Mouse (Mus musculus) retina, postnatal 7 days (tissue): ENCODE measurements at regions not wholly inside any gene's neighbourhood (a gene's known extent, or its start where the extent isn't known, plus 50 kb on each side); places are given as distances from the start of the nearest gene placed in this dataset.

Experiments
- DNase-seq: peaks from one replicate; pipeline ENCODE4 v3.0.0-alpha.2; 2012; ENCODE audit warnings: low read depth, low spot score

- DNase-seq, result no peak
Observed at GRCm38 (mm10) chr2:157633286-157633685, 62.2 kb upstream of the Blcap start.

DNA sequence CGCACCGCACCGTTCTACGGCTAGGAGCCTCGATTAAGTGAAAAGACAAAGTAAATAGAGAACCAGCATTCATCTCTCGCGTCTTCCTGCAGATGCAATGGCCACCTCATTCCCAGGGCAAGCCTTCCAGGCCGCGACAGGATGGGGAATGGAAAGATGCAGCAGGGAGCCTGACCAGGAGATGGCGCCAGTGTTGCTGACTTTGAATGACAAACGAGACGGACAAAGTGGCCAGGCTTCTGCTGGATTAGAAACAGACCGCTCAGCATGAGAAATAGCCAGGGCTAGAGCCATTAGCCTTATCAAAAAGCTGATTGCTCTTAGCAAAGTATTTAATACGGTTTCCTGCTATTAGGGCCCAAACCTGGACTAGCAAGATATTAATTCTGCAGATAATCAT is 64.6 kb upstream of the Blcap start:
- DNase-seq, result peak; percentile 86

- no peak for DNase-seq
Observed at GRCm38 (mm10) chr2:157640873-157641272, 69.8 kb upstream of the Blcap start.

DNA sequence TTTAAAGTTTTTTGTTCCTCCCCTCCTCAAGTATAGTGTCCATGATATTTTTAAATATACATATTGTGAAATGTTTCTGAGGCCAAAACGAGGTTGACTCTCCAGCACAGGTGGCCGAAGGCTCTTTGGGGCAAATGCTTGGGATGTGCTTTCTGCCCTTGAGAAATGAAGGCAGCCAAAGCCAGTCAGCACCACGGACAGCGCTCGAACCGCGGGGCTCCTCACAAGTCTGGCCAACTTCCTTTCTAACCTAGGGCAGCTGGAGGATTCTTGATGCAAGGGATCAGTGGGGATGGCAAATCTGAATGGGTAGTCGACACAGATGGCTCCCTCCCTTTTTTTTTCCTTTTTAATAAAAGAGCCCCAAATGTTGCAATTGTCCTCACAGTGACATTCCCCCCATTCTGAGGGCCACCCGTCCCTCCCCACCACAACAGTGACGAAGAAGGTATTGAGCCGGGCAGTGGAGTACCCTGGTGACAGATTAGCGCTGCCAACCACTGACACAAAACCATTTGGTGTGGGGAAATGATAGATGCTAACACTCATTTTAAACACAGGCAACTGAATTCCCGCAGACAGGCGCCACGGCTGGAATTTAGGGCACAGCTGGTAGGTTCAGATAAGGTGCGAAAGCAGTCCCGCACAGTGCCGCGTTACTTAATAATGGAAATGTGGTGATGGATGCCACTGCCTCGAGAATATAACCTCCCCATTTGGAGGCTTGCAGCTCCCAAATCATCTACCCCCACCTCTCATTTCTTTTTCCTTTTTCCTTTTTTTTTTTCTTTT is 73.4 kb upstream of the Ctnnbl1 start:
- DNase-seq, result no peak

DNA sequence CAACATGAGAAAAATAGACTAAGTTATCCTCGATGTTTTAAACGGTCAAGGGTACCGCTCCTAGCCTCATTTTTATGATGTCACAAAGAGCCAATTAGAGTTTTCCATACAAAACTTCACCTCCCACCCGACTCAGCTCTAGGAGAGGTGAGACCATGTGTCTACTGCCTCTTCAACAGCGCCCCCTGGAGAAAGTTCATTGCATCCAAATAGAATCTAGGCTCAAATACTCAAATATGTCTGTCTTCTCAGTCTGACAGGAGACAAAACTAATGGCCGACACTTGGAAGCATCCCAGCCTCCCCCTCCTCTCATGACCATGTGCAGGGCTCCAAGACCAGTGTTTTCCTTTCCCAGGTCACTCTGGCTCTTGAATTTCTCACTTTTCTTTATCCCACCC is 72.7 kb upstream of the Ctnnbl1 start:
- no peak for DNase-seq

- no peak for DNase-seq
Observed at GRCm38 (mm10) chr2:157670191-157670590, 67.0 kb upstream of the Ctnnbl1 start.

DNA sequence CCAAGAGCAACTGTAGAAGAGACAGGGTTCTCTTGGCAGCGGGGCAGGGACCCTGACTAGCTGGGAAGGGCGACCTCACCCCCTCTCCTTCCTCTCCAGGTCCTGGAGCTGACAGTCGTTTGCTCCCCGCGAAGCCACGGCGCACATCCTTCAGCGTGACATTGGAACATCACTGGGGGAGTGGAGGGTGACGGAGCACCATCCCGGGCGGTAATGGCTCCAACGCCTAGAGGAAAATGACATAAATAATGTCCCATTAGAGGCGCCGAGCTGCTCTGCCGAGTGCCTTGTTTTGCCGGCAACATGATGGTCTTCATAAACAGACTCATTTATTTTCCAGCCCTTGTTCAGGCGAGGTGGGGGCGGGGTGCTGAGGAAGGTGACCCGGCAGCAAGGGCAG is 62.3 kb upstream of the Ctnnbl1 start:
- DNase-seq, result no peak

DNA sequence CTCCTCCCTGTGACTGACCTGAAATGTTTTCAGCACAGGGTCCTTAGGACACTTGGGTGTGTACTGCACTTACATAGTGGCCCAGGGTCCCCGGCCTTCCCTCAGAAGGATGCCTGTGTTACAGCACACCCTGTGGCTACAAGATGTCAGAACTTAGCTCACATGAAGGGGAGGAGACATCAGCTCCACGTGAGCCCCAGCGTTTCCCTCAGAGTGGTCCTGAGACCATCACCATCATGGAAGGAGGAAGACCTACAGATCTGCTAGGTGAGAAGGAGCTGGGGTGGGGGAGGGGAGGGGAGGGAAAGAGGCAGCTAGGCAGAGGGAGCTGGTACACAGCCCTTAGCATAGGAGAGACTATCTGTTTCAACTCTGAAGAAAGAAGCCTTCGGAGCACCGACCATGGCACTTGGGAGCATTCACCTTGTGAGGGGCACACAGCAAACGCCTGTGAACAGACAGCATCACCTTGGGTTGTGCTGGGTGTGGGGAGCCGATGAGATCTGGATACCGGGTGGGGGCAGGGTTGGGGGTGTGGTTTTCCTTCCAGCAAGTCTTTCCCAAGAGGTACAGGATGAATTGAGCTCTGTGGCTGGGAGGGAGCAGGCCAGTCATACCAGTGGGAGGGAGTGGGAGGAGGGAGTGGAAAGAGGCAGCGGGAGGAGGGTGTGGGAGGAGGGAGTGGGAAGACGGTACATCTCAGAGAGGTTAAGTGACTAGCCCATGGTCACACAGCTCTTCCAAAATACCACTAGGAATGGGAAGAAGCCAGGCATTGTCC is 60.6 kb upstream of the Ctnnbl1 start:
- no peak for DNase-seq

DNA sequence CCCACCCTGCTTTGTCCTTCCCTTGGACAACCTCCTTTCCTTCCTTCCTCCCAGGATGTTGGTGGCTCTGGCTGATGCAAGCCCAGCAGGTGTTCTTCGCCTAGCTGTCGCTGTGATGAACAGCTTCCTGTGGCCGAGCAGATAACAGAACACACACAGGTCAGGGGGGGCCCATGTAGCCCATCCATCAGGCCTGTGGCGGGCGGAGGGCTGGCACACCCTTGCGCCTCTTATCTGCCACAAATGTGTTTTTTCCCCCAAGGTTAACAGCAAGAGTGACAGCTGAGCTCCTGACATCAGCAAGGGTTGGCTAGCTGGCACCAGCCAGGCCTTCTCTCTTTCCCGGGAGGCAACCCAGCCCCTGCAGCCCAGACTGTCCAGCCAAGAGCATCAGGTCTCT is 59.9 kb upstream of the Ctnnbl1 start:
- no peak for DNase-seq

GRCm38 (mm10) chr2:157681931-157682330 is 55.3 kb upstream of the Ctnnbl1 start:
- no peak for DNase-seq
